ENCODE assay signal across 19 mouse cellular contexts in genomic region chr6:140148628-140149245, GRCm38 (mm10).
DNase-seq lines count a peak whose midpoint lies in the region; ATAC-seq lines count a peak whose summit lies in the region.
"Had no signal": no experiment of that assay in that cellular context is flagged by ENCODE, and none has a peak within 500 bp of the region (broad histone marks: within the 10 kb centered on the region; RNA-seq: fewer than 3 reads in every experiment).

No protein-coding gene starts in this region.

- no peaks in the 10 kb centered on the region for H3K9me3 ChIP-seq in hindbrain, embryonic 15.5 days
- H3K9me3 ChIP-seq in hindbrain, embryonic 13.5 days: no peaks in the 10 kb centered on the region
- H3K9me3 ChIP-seq in intestine, embryonic 14.5 days (ENCODE audit: control insufficient read depth, low read length): no peaks in the 10 kb centered on the region
- no peaks in the 10 kb centered on the region for H3K9me3 ChIP-seq in kidney, embryonic 16.5 days (ENCODE audit: low read length)
- H3K9me3 ChIP-seq: heart, embryonic 15.5 days; limb, embryonic 15.5 days; lung, embryonic 15.5 days; stomach, embryonic 15.5 days had no signal

- H3K4me1 ChIP-seq in hindbrain, embryonic 15.5 days (replicated peaks): peaks cover 6% of the 10 kb centered on the region
- H3K4me1 ChIP-seq in hindbrain, embryonic 13.5 days (replicated peaks): peaks cover 12% of the 10 kb centered on the region
- H3K4me1 ChIP-seq in intestine, embryonic 14.5 days (replicated peaks; ENCODE audit: control insufficient read depth, insufficient read depth, low read length): peaks cover 18% of the 10 kb centered on the region
- H3K4me1 ChIP-seq in kidney, embryonic 16.5 days (ENCODE audit: insufficient read depth, low read length): 0 out of 2 replicates have a peak, but pooled peaks cover 9% of the 10 kb centered on the region
- H3K4me1 ChIP-seq: heart, embryonic 15.5 days; lung, embryonic 15.5 days had no signal

- no peaks in the 10 kb centered on the region for H3K27me3 ChIP-seq in hindbrain, embryonic 15.5 days
- H3K27me3 ChIP-seq in hindbrain, embryonic 13.5 days: no peaks in the 10 kb centered on the region
- no peaks in the 10 kb centered on the region for H3K27me3 ChIP-seq in intestine, embryonic 14.5 days (replicated peaks; ENCODE audit: control insufficient read depth, insufficient read depth, low read length)
- 0 out of 2 replicates have a peak, but pooled peaks cover 3% of the 10 kb centered on the region for H3K27me3 ChIP-seq in kidney, embryonic 16.5 days (ENCODE audit: insufficient read depth, low read length)
- H3K27me3 ChIP-seq: heart, embryonic 15.5 days; limb, embryonic 15.5 days; lung, embryonic 15.5 days; stomach, embryonic 15.5 days had no signal

- 89% methylated on average over 11 of the region's 11 CpGs for WGBS in hindbrain, embryonic 15.5 days
- 90% methylated on average over 11 of the region's 11 CpGs for WGBS in hindbrain, embryonic 13.5 days
- WGBS in intestine, embryonic 14.5 days: 74% methylated on average over 11 of the region's 11 CpGs
- 80% methylated on average over 11 of the region's 11 CpGs for WGBS in kidney, embryonic 16.5 days

- H3K4me3 ChIP-seq in hindbrain, embryonic 15.5 days: no peak overlapping the region
- no peak overlapping the region for H3K4me3 ChIP-seq in hindbrain, embryonic 13.5 days
- H3K4me3 ChIP-seq in intestine, embryonic 14.5 days (ENCODE audit: low read depth, low read length): no peak overlapping the region
- no peak overlapping the region for H3K4me3 ChIP-seq in kidney, embryonic 16.5 days (ENCODE audit: low read length)
- H3K4me3 ChIP-seq: heart, embryonic 15.5 days; limb, embryonic 15.5 days; lung, embryonic 15.5 days; stomach, embryonic 15.5 days had no signal

- peak overlapping the region; percentile 32; the same call in 1 of the 2 replicates for H3K27ac ChIP-seq in hindbrain, embryonic 15.5 days (replicated peaks)
- H3K27ac ChIP-seq in hindbrain, embryonic 13.5 days: no peak overlapping the region
- no peak overlapping the region for H3K27ac ChIP-seq in intestine, embryonic 14.5 days (ENCODE audit: low read depth)
- peak overlapping the region; percentile 32; the same call in 1 of the 2 replicates for H3K27ac ChIP-seq in kidney, embryonic 16.5 days (ENCODE audit: low read length)
- H3K27ac ChIP-seq: heart, embryonic 15.5 days; hindbrain, postnatal 0 days; limb, embryonic 15.5 days; lung, embryonic 15.5 days; stomach, embryonic 15.5 days had no signal

- DNase-seq in ES-CJ7 (ENCODE audit: low read depth, low spot score): peak; percentile 33
- DNase-seq in intestine, embryonic 14.5 days (ENCODE audit: low spot score): peak; percentile 50
- no peak for DNase-seq in spleen, postnatal 14 days (ENCODE audit: low spot score in 2 of 2)
- no peak for DNase-seq in ovary, postnatal 14 days (ENCODE audit: low spot score)
- DNase-seq: adrenal gland, postnatal 10 days; cerebellum, postnatal 36 days; gastrocnemius, postnatal 25 days; thymus, postnatal 4 days had no signal

- H3K36me3 ChIP-seq in hindbrain, embryonic 15.5 days: no peaks in the 10 kb centered on the region
- no peaks in the 10 kb centered on the region for H3K36me3 ChIP-seq in hindbrain, embryonic 13.5 days
- no peaks in the 10 kb centered on the region for H3K36me3 ChIP-seq in intestine, embryonic 14.5 days (ENCODE audit: control insufficient read depth, insufficient read depth, low read length)
- H3K36me3 ChIP-seq in kidney, embryonic 16.5 days (ENCODE audit: insufficient read depth, low read length): no peaks in the 10 kb centered on the region
- H3K36me3 ChIP-seq: heart, embryonic 15.5 days; limb, embryonic 15.5 days; lung, embryonic 15.5 days; stomach, embryonic 15.5 days had no signal

- H3K4me2 ChIP-seq in hindbrain, embryonic 15.5 days: no peak overlapping the region
- no peak overlapping the region for H3K4me2 ChIP-seq in hindbrain, embryonic 13.5 days
- no peak overlapping the region for H3K4me2 ChIP-seq in intestine, embryonic 14.5 days (ENCODE audit: low read length)
- no peak overlapping the region for H3K4me2 ChIP-seq in kidney, embryonic 16.5 days (replicated peaks; ENCODE audit: low read depth, low read length)
- H3K4me2 ChIP-seq: heart, embryonic 15.5 days; limb, embryonic 15.5 days; lung, embryonic 15.5 days; stomach, embryonic 15.5 days had no signal

- H3K9ac ChIP-seq in hindbrain, embryonic 15.5 days: no peak overlapping the region
- H3K9ac ChIP-seq in hindbrain, embryonic 13.5 days: no peak overlapping the region
- no peak overlapping the region for H3K9ac ChIP-seq in intestine, embryonic 14.5 days (ENCODE audit: low read length)
- H3K9ac ChIP-seq in kidney, embryonic 16.5 days (replicated peaks; ENCODE audit: low read length): no peak overlapping the region
- H3K9ac ChIP-seq: forebrain, postnatal 0 days; heart, embryonic 15.5 days; limb, embryonic 15.5 days; lung, embryonic 15.5 days; stomach, embryonic 15.5 days had no signal

- no peak for ATAC-seq in hindbrain, embryonic 15.5 days (ENCODE audit: low FRiP score, low read depth)
- ATAC-seq in hindbrain, embryonic 13.5 days (ENCODE audit: low FRiP score): no peak
- no peak for ATAC-seq in intestine, embryonic 14.5 days (replicated peaks; ENCODE audit: low FRiP score, low TSS enrichment, low read depth)
- peak; percentile 85 for ATAC-seq in kidney, embryonic 16.5 days (ENCODE audit: low FRiP score, low TSS enrichment)
- no peak for ATAC-seq in megakaryocyte, adult 5-6 weeks (ENCODE audit: poor library complexity, severe bottlenecking)
- ATAC-seq: CD4-positive, CD25-positive, alpha-beta regulatory T cell, adult 4 months; hindbrain, postnatal 0 days had no signal

Comparison
In these comparisons a context has a peak if more than half of its experiments do, and no peak if none do; other contexts are left out.
1. H3K27ac ChIP-seq: peak in hindbrain, embryonic 15.5 days (single experiment) and kidney, embryonic 16.5 days (single experiment); none in hindbrain, embryonic 13.5 days (single experiment) and intestine, embryonic 14.5 days (single experiment).
2. DNase-seq: peak in ES-CJ7 (single experiment) and intestine, embryonic 14.5 days (single experiment); none in spleen, postnatal 14 days (0 of 2) and ovary, postnatal 14 days (single experiment).